ENCODE assay signal across 22 mouse cellular contexts in genomic region chr9:58294527-58294926, GRCm38 (mm10). TPM values are rescaled to one million over a fixed set of nuclear protein-coding genes. Genes with fewer than 3 reads are reported as not detected.
"Had no signal": no experiment of that assay in that cellular context is flagged by ENCODE, and none has a peak within 500 bp of the region (broad histone marks: within the 10 kb centered on the region; RNA-seq: fewer than 3 reads in every experiment).

No protein-coding gene starts in this region.

- H3K27ac ChIP-seq: macrophage; midbrain, embryonic 12.5 days; neural tube, embryonic 13.5 days; neural tube, embryonic 15.5 days had no signal

- H3K4me2 ChIP-seq: lung, embryonic 15.5 days; midbrain, embryonic 12.5 days; neural tube, embryonic 13.5 days; neural tube, embryonic 15.5 days had no signal

- H3K4me1 ChIP-seq: megakaryocyte, embryonic 14.5 days; neural tube, embryonic 15.5 days had no signal

- H3K9ac ChIP-seq: liver, postnatal 0 days; lung, embryonic 15.5 days; midbrain, embryonic 12.5 days; neural tube, embryonic 13.5 days; neural tube, embryonic 15.5 days had no signal

- H3K9me3 ChIP-seq: lung, embryonic 15.5 days; megakaryocyte, embryonic 14.5 days; midbrain, embryonic 12.5 days; neural tube, embryonic 13.5 days; neural tube, embryonic 15.5 days had no signal

- DNase-seq: liver, postnatal 0 days; lung, adult 2 months; lung, postnatal 14 days; lung, postnatal 36 days; midbrain, embryonic 14.5 days; retina, postnatal 1 day; right cerebral cortex, adult 18-20 months; right cerebral cortex, postnatal 25 days; right cerebral cortex, postnatal 4 days; spleen, adult 18-20 months; thymus, adult 18-20 months; thymus, postnatal 14 days; thymus, postnatal 36 days had no signal

- H3K4me3 ChIP-seq: lung, embryonic 15.5 days; megakaryocyte, embryonic 14.5 days; midbrain, embryonic 12.5 days; neural tube, embryonic 13.5 days; neural tube, embryonic 15.5 days had no signal

- H3K36me3 ChIP-seq: midbrain, embryonic 12.5 days; neural tube, embryonic 13.5 days; neural tube, embryonic 15.5 days had no signal

- ATAC-seq: liver, postnatal 0 days; lung, postnatal 0 days had no signal

- H3K27me3 ChIP-seq: lung, embryonic 15.5 days; midbrain, embryonic 12.5 days; neural tube, embryonic 13.5 days; neural tube, embryonic 15.5 days had no signal

RNA-seq across cellular contexts. Expression of gene Loxl1, which starts 18.5 kb away (rescaled TPM):
- total RNA-seq: megakaryocyte progenitor cell, adult 5-6 weeks; monocyte, adult 5-6 weeks had no signal
- polyA plus RNA-seq: macrophage had no signal
